ENCODE assay signal across 8 mouse cellular contexts in the genomic region with DNA sequence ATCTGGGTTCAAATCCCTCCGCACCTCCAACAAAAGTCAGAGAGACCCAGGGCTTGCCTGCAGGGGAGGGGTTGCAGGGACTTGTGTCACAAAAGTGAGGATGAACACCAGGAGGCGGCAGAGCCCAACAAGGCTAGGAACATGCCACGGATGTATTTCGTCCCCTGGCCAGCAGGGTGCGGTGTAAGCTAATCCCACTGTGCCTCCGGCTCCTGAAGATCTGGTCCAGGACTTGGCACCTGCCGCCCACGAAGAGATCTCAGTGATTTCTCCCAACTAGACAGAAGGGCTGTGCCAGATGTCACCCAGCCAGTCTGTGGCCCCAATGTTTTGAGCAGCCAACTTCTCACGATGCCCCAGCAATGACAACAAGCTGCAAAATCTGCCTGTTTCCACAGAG. TPM values are rescaled to one million over a fixed set of nuclear protein-coding genes. Genes with fewer than 3 reads are reported as not detected.
A peak's percentile ranks its signal among the peaks of the same experiment; 100 is the strongest.
DNase-seq lines count a peak whose midpoint lies in the region; ATAC-seq and TF ChIP-seq lines count a peak whose summit lies in the region.

No protein-coding gene starts in this region.

- 0 out of 2 replicates have a peak, but pooled peaks cover 15% of the 10 kb centered on the region for H3K27me3 ChIP-seq in E14TG2a.4 (ENCODE audit: insufficient read depth, low read length)
- no peaks in the 10 kb centered on the region for H3K27me3 ChIP-seq in forebrain, embryonic 12.5 days
- no peaks in the 10 kb centered on the region for H3K27me3 ChIP-seq in heart, embryonic 16.5 days (ENCODE audit: control insufficient read depth, insufficient read depth, low read length)
- no peaks in the 10 kb centered on the region for H3K27me3 ChIP-seq in liver, embryonic 13.5 days
- H3K27me3 ChIP-seq in stomach, embryonic 16.5 days (ENCODE audit: control insufficient read depth, insufficient read depth, low read length) = no peaks in the 10 kb centered on the region

- peaks cover 3% of the 10 kb centered on the region; the same call in 1 of the 2 replicates for H3K9me3 ChIP-seq in E14TG2a.4 (ENCODE audit: low read length)
- H3K9me3 ChIP-seq in forebrain, embryonic 12.5 days = no peaks in the 10 kb centered on the region
- H3K9me3 ChIP-seq in heart, embryonic 16.5 days (replicated peaks; ENCODE audit: control insufficient read depth, low read length) = peaks cover 3% of the 10 kb centered on the region; the same call in 1 of the 2 replicates
- no peaks in the 10 kb centered on the region; the same call in 1 of the 2 replicates for H3K9me3 ChIP-seq in liver, embryonic 13.5 days (replicated peaks)
- peaks cover 3% of the 10 kb centered on the region; the same call in 1 of the 2 replicates for H3K9me3 ChIP-seq in stomach, embryonic 16.5 days (replicated peaks; ENCODE audit: control insufficient read depth, low read length)

- TF ChIP-seq CTCF in E14TG2a.4 (conservative IDR thresholded peaks at IDR 0.05; ENCODE audit: low read length) = peak; percentile 96

- WGBS in forebrain, embryonic 12.5 days = 11% methylated on average over 9 of the region's 9 CpGs
- 10% methylated on average over 9 of the region's 9 CpGs for WGBS in heart, embryonic 16.5 days
- WGBS in liver, embryonic 13.5 days (ENCODE audit: insufficient replicate concordance) = 11% methylated on average over 9 of the region's 9 CpGs
- 10% methylated on average over 9 of the region's 9 CpGs for WGBS in stomach, embryonic 16.5 days

- no peak overlapping the region for H3K9ac ChIP-seq in forebrain, embryonic 12.5 days
- H3K9ac ChIP-seq in heart, embryonic 16.5 days (ENCODE audit: low read length) = peak overlapping the region; percentile 52
- 0 out of 2 replicates have a peak overlapping the region, but pooled peaks have one; percentile 14 for H3K9ac ChIP-seq in liver, embryonic 13.5 days
- H3K9ac ChIP-seq in stomach, embryonic 16.5 days (ENCODE audit: low read length) = peak overlapping the region; percentile 26; the same call in 1 of the 2 replicates

- H3K4me1 ChIP-seq in E14TG2a.4 (replicated peaks; ENCODE audit: low read depth, low read length) = peaks cover 21% of the 10 kb centered on the region
- no peaks in the 10 kb centered on the region; the same call in 1 of the 2 replicates for H3K4me1 ChIP-seq in forebrain, embryonic 12.5 days
- H3K4me1 ChIP-seq in heart, embryonic 16.5 days (ENCODE audit: control insufficient read depth, insufficient read depth, low read length) = peaks cover 5% of the 10 kb centered on the region
- H3K4me1 ChIP-seq in liver, embryonic 13.5 days (replicated peaks) = peaks cover 13% of the 10 kb centered on the region
- no peaks in the 10 kb centered on the region for H3K4me1 ChIP-seq in stomach, embryonic 16.5 days (ENCODE audit: control insufficient read depth, insufficient read depth, low read length)

- peak; percentile 72 for ATAC-seq in forebrain, embryonic 12.5 days (ENCODE audit: low FRiP score)
- ATAC-seq in heart, embryonic 16.5 days (replicated peaks; ENCODE audit: extremely low read depth, insufficient read depth, low FRiP score) = peak; percentile 56; the same call in 1 of the 2 replicates
- peak; percentile 61 for ATAC-seq in liver, embryonic 13.5 days (ENCODE audit: low read depth)
- peak; percentile 29; the same call in 1 of the 2 replicates for ATAC-seq in stomach, embryonic 16.5 days (ENCODE audit: insufficient read depth, low FRiP score)

- DNase-seq in c-Kit-positive CD71-positive TER-119-positive erythroid progenitor cells, embryonic 14.5 days (ENCODE audit: low spot score) = peak; percentile 86
- DNase-seq in kidney, postnatal 25 days = peak; percentile 92 to 93
- peak; percentile 83 for DNase-seq in liver, embryonic 13.5 days
- DNase-seq in neural tube, embryonic 10.5 days (ENCODE audit: extremely low spot score, low spot score) = peak; percentile 85

- H3K4me3 ChIP-seq in E14TG2a.4 (replicated peaks; ENCODE audit: low read length) = peak overlapping the region; percentile 68
- no peak overlapping the region for H3K4me3 ChIP-seq in forebrain, embryonic 12.5 days (replicated peaks)
- peak overlapping the region; percentile 38 for H3K4me3 ChIP-seq in heart, embryonic 16.5 days (ENCODE audit: low read length)
- H3K4me3 ChIP-seq in liver, embryonic 13.5 days (replicated peaks) = 0 out of 2 replicates have a peak overlapping the region, but pooled peaks have one; percentile 6
- peak overlapping the region; percentile 23; the same call in 1 of the 2 replicates for H3K4me3 ChIP-seq in stomach, embryonic 16.5 days (replicated peaks; ENCODE audit: low read length)

- peak overlapping the region; percentile 36 for H3K4me2 ChIP-seq in forebrain, embryonic 12.5 days
- H3K4me2 ChIP-seq in heart, embryonic 16.5 days (ENCODE audit: low read depth, low read length) = peak overlapping the region; percentile 66
- H3K4me2 ChIP-seq in liver, embryonic 13.5 days = peak overlapping the region; percentile 50
- H3K4me2 ChIP-seq in stomach, embryonic 16.5 days (ENCODE audit: low read depth, low read length) = peak overlapping the region; percentile 53

- H3K27ac ChIP-seq in forebrain, embryonic 12.5 days = no peak overlapping the region
- no peak overlapping the region for H3K27ac ChIP-seq in heart, embryonic 16.5 days (ENCODE audit: low read length)
- no peak overlapping the region for H3K27ac ChIP-seq in liver, embryonic 13.5 days
- H3K27ac ChIP-seq in stomach, embryonic 16.5 days (ENCODE audit: low read length) = no peak overlapping the region

- H3K36me3 ChIP-seq in E14TG2a.4 (ENCODE audit: insufficient read depth, low read length) = no peaks in the 10 kb centered on the region
- no peaks in the 10 kb centered on the region for H3K36me3 ChIP-seq in forebrain, embryonic 12.5 days (replicated peaks)
- H3K36me3 ChIP-seq in heart, embryonic 16.5 days (ENCODE audit: control insufficient read depth, insufficient read depth) = no peaks in the 10 kb centered on the region
- H3K36me3 ChIP-seq in liver, embryonic 13.5 days = no peaks in the 10 kb centered on the region
- H3K36me3 ChIP-seq in stomach, embryonic 16.5 days (ENCODE audit: control insufficient read depth, insufficient read depth, low read length) = no peaks in the 10 kb centered on the region

RNA-seq across cellular contexts. Expression of a gene that starts 7.7 kb away (rescaled TPM):
- polyA plus RNA-seq in forebrain, embryonic 12.5 days (2016; fragmentation: Nextera tagmentation; extraction: Ambion mirVana) = 30.8 and 36.1 TPM in 2 replicates
- 97.7 and 107 TPM in 2 replicates for polyA plus RNA-seq in heart, embryonic 16.5 days (2015; fragmentation: Nextera tagmentation; extraction: Ambion mirVana)
- 92.2 and 95.0 TPM in 2 replicates for polyA plus RNA-seq in liver, embryonic 13.5 days (2015; fragmentation: Nextera tagmentation; extraction: Ambion mirVana)
- polyA plus RNA-seq in stomach, embryonic 16.5 days (2015; fragmentation: Nextera tagmentation; extraction: Ambion mirVana) = 72.0 and 74.2 TPM in 2 replicates

RNA-seq across cellular contexts. Expression of a gene that starts 38.8 kb away (rescaled TPM):
- polyA plus RNA-seq in forebrain, embryonic 12.5 days (2016; fragmentation: Nextera tagmentation; extraction: Ambion mirVana) = 48.6 and 52.6 TPM in 2 replicates
- 14.0 and 15.7 TPM in 2 replicates for polyA plus RNA-seq in heart, embryonic 16.5 days (2015; fragmentation: Nextera tagmentation; extraction: Ambion mirVana)
- 5.2 and 6.6 TPM in 2 replicates for polyA plus RNA-seq in liver, embryonic 13.5 days (2015; fragmentation: Nextera tagmentation; extraction: Ambion mirVana)
- 17.6 and 17.7 TPM in 2 replicates for polyA plus RNA-seq in stomach, embryonic 16.5 days (2015; fragmentation: Nextera tagmentation; extraction: Ambion mirVana)

RNA-seq across cellular contexts. Expression of a gene that starts 44.9 kb away (rescaled TPM):
- 41.5 and 45.5 TPM in 2 replicates for polyA plus RNA-seq in forebrain, embryonic 12.5 days (2016; fragmentation: Nextera tagmentation; extraction: Ambion mirVana)
- polyA plus RNA-seq in heart, embryonic 16.5 days (2015; fragmentation: Nextera tagmentation; extraction: Ambion mirVana) = 80.2 and 90.4 TPM in 2 replicates
- 30.3 and 36.7 TPM in 2 replicates for polyA plus RNA-seq in liver, embryonic 13.5 days (2015; fragmentation: Nextera tagmentation; extraction: Ambion mirVana)
- 32.7 and 38.4 TPM in 2 replicates for polyA plus RNA-seq in stomach, embryonic 16.5 days (2015; fragmentation: Nextera tagmentation; extraction: Ambion mirVana)
